Mouse (Mus musculus) brain, adult 10 weeks (tissue): ENCODE data around the gene Kif5c. TPM values are rescaled to one million over a fixed set of nuclear protein-coding genes. Genes with fewer than 3 reads are reported as not detected.

Experiments
- polyA plus RNA-seq: library from polyadenylated mRNA; stranded (reverse); fragments of 350-450 nt; fragmentation: Illumina TruSeq; extraction: RNeasy Lipid Tissue Mini Kit (QIAGEN cat#74804); gene quantifications from one replicate; pipeline ENCODE4 v1.2.3, GENCODE M21; 2015; ENCODE audit warnings: low read depth, low replicate concordance

Kif5c gene
- 372 TPM for polyA plus RNA-seq

GRCm38 (mm10) chr2:49618829-49619718, at the start of gene Kif5c:
Kif5c (plus strand) TSS chr2:49619298.

GRCm38 (mm10) chr2:49787376-49788050, 168.4 kb downstream of the Kif5c start, which contains the start of gene Lypd6b:
Lypd6b (plus strand) TSS chr2:49787688.

Other genes with a start within 250 kb of the Kif5c start
- 34.0 TPM for gene Epc2, start 167.8 kb upstream of the Kif5c start, polyA plus RNA-seq
- 19.1 TPM for gene Lypd6b, start 168.4 kb downstream of the Kif5c start, polyA plus RNA-seq